Mouse (Mus musculus) megakaryocyte, embryonic 14.5 days (primary cell): ENCODE measurements around the gene Junb.

ENCODE experiments used
- FLI1 ChIP-seq: IDR thresholded peaks from 2 replicates; pipeline ENCODE4 v1.6.1; 2012; ENCODE audit warnings: low read length, inconsistent platforms, mixed read lengths
- GATA1 ChIP-seq: IDR thresholded peaks from 3 replicates; pipeline ENCODE4 v1.6.1; 2012; ENCODE audit warnings: mixed read lengths, low read length, inconsistent platforms, borderline replicate concordance

DNA sequence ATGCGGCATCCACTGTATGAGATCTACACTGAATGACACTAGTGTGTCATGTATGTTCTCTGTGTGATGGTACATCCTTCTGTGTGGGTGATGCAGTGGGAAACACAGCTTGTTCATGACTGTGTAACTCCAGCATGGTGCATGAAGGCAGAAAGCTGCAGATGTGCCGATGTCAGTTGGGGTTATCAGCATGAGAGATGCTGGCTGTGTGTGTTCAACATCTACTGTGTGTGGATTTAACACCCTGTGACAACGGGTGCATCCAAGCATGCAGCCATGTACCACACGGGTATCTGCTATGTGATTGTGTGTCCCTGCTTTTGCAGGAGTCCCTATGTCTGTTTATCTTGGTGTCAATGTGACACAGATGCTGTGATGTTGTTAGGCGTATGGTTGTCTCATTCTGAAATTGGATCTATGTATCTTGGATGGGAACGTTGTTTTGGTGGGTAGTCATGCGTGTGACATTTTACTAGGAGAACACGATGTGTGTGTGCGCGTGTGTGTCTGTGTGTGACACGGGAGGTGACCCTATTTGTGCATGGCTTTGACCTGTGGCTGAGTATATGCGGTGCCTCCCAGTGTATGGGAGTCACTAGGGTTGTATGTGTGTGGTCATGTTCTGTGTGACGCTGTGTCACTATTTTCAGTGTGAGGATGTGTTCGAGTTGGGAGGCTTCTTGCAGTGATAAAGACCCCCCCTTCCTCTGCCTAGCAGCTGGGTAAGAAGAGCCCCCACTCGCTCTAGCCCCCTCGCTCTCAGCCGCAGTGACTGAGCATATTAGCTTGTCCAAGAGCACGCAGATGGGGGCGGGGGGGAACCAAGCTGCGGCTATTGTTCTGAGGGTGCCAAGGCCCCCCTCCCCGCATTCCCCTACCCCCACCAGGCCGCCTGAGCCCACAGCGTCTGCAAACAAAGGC is 42.2 kb downstream of the Junb start:
- no peak for TF ChIP-seq GATA1
- no peak for TF ChIP-seq FLI1
